Mouse (Mus musculus): Measurements from ENCODE around the gene 1700018B08Rik.

1700018B08Rik gene

GRCm38 (mm10) chr8:121544276-121544785 is at the start of gene 1700018B08Rik:
TSS of gene 1700018B08Rik (minus strand) at chr8:121544320.
- DNase-seq: no peak

GRCm38 (mm10) chr8:121593293-121593692 is 49.2 kb upstream of the 1700018B08Rik start:
- DNase-seq: no peak

GRCm38 (mm10) chr8:121591178-121592066 is 47.3 kb upstream of the 1700018B08Rik start:
- peak; percentile 71 for DNase-seq

- DNase-seq: peak; percentile 97
Measured at GRCm38 (mm10) chr8:121590203-121591177, 46.4 kb upstream of the 1700018B08Rik start, which contains the start of gene Map1lc3b. TSS of gene Map1lc3b (plus strand) at chr8:121590361.

- no peak for DNase-seq
Measured at GRCm38 (mm10) chr8:121589205-121589726, 45.1 kb upstream of the 1700018B08Rik start.

- DNase-seq: no peak
Measured at GRCm38 (mm10) chr8:121588750-121589149, 44.6 kb upstream of the 1700018B08Rik start.

GRCm38 (mm10) chr8:121585159-121585825 is 41.2 kb upstream of the 1700018B08Rik start:
- peak; percentile 99 for DNase-seq

- no peak for DNase-seq
Measured at GRCm38 (mm10) chr8:121584730-121585129, 40.6 kb upstream of the 1700018B08Rik start.

- DNase-seq: no peak
Measured at GRCm38 (mm10) chr8:121583653-121584052, 39.5 kb upstream of the 1700018B08Rik start.

- DNase-seq: no peak
Measured at GRCm38 (mm10) chr8:121580465-121580864, 36.3 kb upstream of the 1700018B08Rik start.

GRCm38 (mm10) chr8:121578676-121579451 is 34.7 kb upstream of the 1700018B08Rik start, which contains the start of gene Fbxo31:
TSS of gene Fbxo31 (minus strand) at chr8:121578806.
- DNase-seq: peak; percentile 97

GRCm38 (mm10) chr8:121577751-121578675 is 33.9 kb upstream of the 1700018B08Rik start:
- DNase-seq: peak; percentile 46

- DNase-seq: no peak
Measured at GRCm38 (mm10) chr8:121575661-121576060, 31.5 kb upstream of the 1700018B08Rik start.

- DNase-seq: peak; percentile 13
Measured at GRCm38 (mm10) chr8:121573275-121573674, 29.2 kb upstream of the 1700018B08Rik start.

GRCm38 (mm10) chr8:121572121-121572520 is 28.0 kb upstream of the 1700018B08Rik start:
- no peak for DNase-seq

- no peak for DNase-seq
Measured at GRCm38 (mm10) chr8:121570801-121571200, 26.7 kb upstream of the 1700018B08Rik start.

- no peak for DNase-seq
Measured at GRCm38 (mm10) chr8:121570335-121570734, 26.2 kb upstream of the 1700018B08Rik start.

GRCm38 (mm10) chr8:121568321-121568720 is 24.2 kb upstream of the 1700018B08Rik start:
- peak; percentile 30 for DNase-seq

- DNase-seq: no peak
Measured at GRCm38 (mm10) chr8:121563701-121564100, 19.6 kb upstream of the 1700018B08Rik start.

GRCm38 (mm10) chr8:121562941-121563351 is 18.8 kb upstream of the 1700018B08Rik start:
- DNase-seq: no peak

Measured in embryo, embryonic 11 days (tissue).